Mouse (Mus musculus): ENCODE results near the gene Glce. TPM values are rescaled to one million over a fixed set of nuclear protein-coding genes. Genes with fewer than 3 reads are reported as not detected.

The Glce gene
- total RNA-seq, 2 experiments from 2014 or later, result 26.5 to 28.4 TPM

DNA sequence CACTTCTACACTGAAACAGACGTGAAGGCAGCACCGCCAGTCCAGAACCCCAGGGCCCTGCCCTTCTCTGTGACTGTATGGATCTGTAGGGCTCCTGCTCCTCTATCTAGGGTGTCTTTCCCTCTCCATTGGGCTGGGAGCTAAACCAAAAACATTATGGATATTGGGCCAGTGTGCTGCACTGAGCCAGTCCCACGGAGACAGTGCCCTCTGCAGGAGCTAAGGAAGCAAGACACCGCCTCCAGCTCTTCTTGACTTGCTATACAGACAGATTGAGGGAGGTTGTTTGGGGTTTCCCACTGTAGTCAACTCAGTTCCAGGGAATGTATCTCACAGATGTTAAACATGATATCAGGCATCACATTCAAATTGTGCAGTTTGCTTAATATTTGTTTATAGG is 71.7 kb downstream of the Glce start:
- peak; percentile 18 to 53 for DNase-seq (ENCODE audit: extremely low spot score in 1 of 2, low spot score in 2 of 2)
- intact Hi-C loops (cut with DNase I), result no loop called here

DNA sequence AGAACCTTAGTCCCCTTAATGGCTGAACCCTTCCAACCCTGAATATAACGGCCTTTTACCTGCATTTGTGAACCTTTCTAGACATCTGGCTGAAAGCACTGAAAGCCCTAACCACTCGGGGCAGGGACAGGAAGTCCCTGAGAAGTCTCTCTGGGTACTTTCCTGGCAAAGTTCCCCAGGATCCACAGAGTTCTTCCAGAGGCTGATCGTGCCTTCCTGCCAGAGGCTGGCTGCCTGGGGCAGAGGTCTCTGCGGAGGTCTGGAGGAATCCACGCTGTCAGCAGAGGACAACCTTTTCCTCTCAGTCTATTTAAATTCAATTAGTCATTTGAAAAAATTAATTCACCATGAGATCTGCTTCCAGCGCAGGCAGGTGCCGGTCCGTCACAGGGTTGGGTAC is 73.3 kb downstream of the Glce start:
- intact Hi-C loops (cut with DNase I), result no loop called here
- DNase-seq (ENCODE audit: extremely low spot score in 1 of 2, low spot score in 2 of 2), result no peak

- intact Hi-C loops (cut with DNase I), result loop anchor here (5.0 kb wide), 2 partner anchors 75 to 80 kb away; partner anchors contain the start of gene Glce
- no peak for DNase-seq (ENCODE audit: extremely low spot score in 1 of 2, low spot score in 2 of 2)
These were observed 80.3 kb downstream of the Glce start for GRCm38 (mm10) chr9:62042167-62042566.

GRCm38 (mm10) chr9:62040008-62040608 is 82.3 kb downstream of the Glce start:
- peak; percentile 78 to 91 for DNase-seq (ENCODE audit: extremely low spot score in 1 of 2, low spot score in 2 of 2)
- intact Hi-C loops (cut with DNase I), result loop anchor here (1.0 to 5.0 kb wide), 3 partner anchors 73 to 204 kb away; partner anchors contain the start of gene Glce

DNA sequence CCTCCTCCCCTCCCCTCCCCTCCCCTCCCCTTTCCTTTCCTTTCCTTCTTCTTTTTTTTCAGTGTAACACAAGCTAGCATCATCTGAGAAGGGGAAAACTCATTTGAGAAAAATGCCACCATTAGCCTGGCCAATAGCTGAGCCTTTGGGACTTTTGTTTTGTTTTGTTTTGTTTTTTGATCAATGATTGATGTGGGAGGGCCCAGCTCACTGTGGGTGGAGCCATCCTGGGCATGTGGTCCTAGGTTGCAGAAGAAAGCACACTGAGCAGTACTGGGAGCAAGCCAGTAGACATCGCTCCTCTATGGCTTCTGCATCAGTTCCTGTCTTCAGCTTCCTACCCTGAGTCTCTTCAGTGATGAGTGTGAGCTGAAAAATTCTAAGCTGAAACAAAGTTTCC is 86.6 kb downstream of the Glce start:
- intact Hi-C loops (cut with DNase I), result no loop called here
- DNase-seq (ENCODE audit: extremely low spot score in 1 of 2, low spot score in 2 of 2), result no peak

DNA sequence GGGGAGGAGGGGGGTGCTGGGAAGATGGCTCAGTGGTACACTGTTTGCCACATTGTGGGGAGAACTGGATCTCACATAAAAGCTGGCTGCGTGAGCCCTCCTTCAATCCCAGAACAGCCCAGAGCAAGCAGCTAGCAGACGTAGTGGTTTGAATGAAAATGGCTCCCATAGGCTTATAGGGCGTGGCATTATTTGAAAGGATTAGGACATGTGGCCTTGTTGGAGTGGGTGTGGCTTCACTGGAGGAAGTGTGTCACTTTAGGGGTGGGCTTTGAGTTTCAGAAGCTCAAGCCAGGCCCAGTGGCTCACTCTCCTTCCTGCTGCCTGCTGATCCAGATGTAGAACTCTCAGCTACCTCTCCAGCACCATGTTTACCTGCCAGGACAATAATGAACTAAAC is 90.2 kb downstream of the Glce start:
- no peak for DNase-seq (ENCODE audit: extremely low spot score in 1 of 2, low spot score in 2 of 2)
- intact Hi-C loops (cut with DNase I), result no loop called here

DNA sequence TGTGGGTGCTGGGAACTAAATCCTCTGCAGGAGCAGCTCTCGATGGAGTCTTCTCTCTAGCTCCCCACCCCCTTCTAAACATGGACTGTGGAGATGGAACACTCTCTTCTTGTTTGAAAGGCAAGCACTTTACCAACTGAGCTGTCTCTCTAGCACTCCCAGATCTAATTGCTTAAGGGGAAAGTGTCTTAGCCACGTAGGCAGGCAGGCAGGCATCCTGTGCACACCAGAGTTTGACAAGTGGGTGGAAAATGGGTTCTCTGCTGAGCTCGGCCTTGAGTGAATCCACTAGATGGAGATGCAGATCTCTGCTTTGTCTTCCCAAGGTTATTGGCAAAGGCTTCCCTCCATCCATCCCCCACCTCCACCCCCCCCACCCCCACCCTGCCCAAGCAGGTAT is 94.4 kb downstream of the Glce start:
- intact Hi-C loops (cut with DNase I), result no loop called here
- no peak for DNase-seq (ENCODE audit: extremely low spot score in 1 of 2, low spot score in 2 of 2)

GRCm38 (mm10) chr9:62026600-62026999 is 95.9 kb downstream of the Glce start, which contains the start of gene Paqr5:
TSS of gene Paqr5 (minus strand) at chr9:62026856.
- intact Hi-C loops (cut with DNase I), result no loop called here
- peak in 1 of 2 experiments; percentile 49 for DNase-seq (ENCODE audit: extremely low spot score in 1 of 2, low spot score in 2 of 2)

- no peak for DNase-seq (ENCODE audit: extremely low spot score in 1 of 2, low spot score in 2 of 2)
- intact Hi-C loops (cut with DNase I), result no loop called here
These were observed 97.4 kb downstream of the Glce start for GRCm38 (mm10) chr9:62025056-62025455.

GRCm38 (mm10) chr9:62023879-62024278 is 98.6 kb downstream of the Glce start:
- no peak for DNase-seq (ENCODE audit: extremely low spot score in 1 of 2, low spot score in 2 of 2)
- intact Hi-C loops (cut with DNase I), result no loop called here

- DNase-seq (ENCODE audit: extremely low spot score in 1 of 2, low spot score in 2 of 2), result no peak
- intact Hi-C loops (cut with DNase I), result no loop called here
These were observed 99.3 kb downstream of the Glce start for GRCm38 (mm10) chr9:62022961-62023680.

DNA sequence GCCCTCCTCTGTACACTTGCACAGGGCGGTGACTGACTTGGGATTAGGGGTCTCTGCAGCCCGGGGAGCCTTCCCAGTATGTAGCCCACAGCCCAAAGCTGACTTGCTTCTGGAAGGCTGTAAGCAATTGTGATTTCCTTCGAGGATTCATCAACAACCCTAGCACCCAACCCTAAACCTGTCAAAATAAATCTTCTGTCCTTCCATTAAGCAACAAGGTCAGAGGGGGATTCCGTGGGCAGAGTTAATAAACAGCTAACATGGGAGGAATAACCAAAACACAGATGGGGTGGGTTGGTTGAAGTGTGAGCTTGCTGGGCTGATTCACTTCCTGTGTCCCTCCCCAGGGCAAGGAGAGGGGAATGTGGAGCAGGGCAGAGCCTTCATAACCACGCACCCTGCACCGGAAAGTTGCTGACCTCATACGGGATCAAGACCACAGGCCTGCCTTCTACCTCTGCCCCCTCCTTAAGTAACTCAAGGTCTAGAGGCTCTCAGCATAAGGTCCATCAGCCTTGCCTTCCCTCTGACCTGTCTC is 100.8 kb downstream of the Glce start:
- intact Hi-C loops (cut with DNase I), result no loop called here
- no peak for DNase-seq (ENCODE audit: extremely low spot score in 1 of 2, low spot score in 2 of 2)

DNA sequence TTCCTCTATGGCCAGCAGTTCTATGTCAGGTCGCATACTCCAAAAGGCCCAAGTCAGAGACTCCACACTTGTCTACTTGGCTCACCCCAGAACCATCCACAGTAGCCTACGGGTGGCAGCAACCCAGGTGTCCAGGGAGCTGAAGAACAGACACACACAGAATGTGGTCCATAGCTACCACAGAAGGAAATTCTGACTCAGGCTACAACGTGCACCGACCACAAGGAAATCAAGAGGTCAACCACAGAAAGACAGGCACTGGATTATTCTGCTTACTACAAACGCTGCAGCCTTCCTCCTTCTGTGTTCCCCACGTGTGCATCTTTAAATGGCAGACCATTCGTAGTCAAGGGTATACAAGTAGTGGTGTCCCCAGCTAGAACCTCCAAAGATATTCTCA is 102.2 kb downstream of the Glce start:
- intact Hi-C loops (cut with DNase I), result no loop called here
- no peak for DNase-seq (ENCODE audit: extremely low spot score in 1 of 2, low spot score in 2 of 2)

GRCm38 (mm10) chr9:62018229-62019093 is 104.0 kb downstream of the Glce start:
- DNase-seq (ENCODE audit: extremely low spot score in 1 of 2, low spot score in 2 of 2), result no peak
- intact Hi-C loops (cut with DNase I), result no loop called here

DNA sequence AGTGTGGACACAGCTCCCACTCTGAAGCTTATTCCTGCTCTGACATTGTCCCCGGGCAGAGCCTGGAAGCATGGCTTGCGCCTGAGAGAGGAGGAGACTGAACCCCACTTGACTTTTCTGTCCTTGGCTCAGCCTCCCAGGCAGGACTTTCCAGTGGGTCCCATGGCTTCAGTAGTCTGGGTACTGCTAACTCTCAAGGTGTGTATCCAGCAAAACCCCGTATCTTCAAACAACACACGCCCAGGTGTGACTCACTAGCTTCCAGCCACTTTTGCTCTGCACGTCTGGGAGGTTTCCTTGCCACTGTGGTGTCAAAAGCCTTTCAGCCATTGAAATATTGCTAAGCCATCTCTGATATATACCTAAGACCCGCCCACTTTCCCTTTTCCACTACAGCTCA is 105.1 kb downstream of the Glce start:
- intact Hi-C loops (cut with DNase I), result no loop called here
- no peak for DNase-seq (ENCODE audit: extremely low spot score in 1 of 2, low spot score in 2 of 2)

DNA sequence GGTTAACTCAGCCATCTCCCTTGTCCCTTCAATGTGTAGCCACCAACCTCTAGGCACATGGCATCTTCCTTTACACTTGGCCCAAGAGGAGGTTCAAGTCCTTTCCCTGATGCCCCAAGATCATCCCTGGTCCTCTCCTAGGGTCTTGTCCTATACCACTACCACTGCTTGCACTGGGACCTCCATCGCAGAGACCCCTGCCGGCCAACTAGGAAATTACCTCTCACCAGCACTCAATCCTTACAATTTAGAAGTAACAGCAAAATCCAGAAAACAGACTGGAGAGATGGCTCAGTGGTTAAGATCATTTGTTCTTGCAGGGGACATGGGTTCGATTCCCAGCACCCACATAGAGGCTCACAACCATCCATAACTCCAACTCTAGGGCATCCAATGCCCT is 107.0 kb downstream of the Glce start:
- intact Hi-C loops (cut with DNase I), result no loop called here
- DNase-seq (ENCODE audit: extremely low spot score in 1 of 2, low spot score in 2 of 2), result no peak

DNA sequence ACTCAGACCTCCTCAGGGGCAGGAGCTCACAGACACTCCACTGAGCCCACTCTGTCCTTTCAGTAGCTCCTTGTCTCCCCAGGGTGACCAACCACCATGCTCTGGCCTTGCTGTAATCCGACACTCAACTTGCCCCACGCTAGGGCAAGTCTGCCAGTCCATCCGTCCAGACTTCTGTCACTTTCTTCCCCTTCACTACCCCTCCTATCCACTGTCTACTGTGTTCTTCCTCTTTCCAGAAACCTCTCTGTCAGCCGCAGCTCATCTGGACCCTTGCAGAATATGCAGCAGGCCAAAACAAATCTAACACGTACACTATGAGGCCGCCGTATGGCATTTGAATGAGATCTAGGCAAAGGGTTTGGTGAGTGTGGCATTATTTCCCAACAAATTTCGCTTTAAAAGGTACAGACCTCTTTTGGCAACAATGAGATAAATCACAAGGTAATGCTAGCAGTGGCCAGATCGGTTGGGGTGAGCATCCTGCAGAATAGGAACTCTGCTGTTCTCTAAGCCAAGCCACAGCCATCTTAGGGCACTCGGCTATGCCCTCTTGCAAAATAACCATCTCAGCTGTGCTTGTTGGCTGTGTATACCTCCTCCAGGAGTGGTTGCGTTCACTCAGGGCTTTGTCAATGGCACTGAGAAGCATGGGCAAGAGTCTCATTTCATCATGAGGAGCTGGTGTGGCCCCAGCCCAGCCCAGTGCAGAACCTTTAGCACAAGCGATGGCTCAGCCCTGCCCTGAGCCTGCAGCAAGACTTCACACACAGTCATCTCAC is 108.9 kb downstream of the Glce start:
- DNase-seq (ENCODE audit: extremely low spot score in 1 of 2, low spot score in 2 of 2), result no peak
- intact Hi-C loops (cut with DNase I), result no loop called here

- intact Hi-C loops (cut with DNase I), result no loop called here
- no peak for DNase-seq (ENCODE audit: extremely low spot score in 1 of 2, low spot score in 2 of 2)
These were observed 114.1 kb downstream of the Glce start for GRCm38 (mm10) chr9:62008360-62008759.

Data from left cerebral cortex, postnatal 10 days (tissue).